Mouse (Mus musculus): ENCODE measurements around the gene Sash1.

Sash1 gene

DNA sequence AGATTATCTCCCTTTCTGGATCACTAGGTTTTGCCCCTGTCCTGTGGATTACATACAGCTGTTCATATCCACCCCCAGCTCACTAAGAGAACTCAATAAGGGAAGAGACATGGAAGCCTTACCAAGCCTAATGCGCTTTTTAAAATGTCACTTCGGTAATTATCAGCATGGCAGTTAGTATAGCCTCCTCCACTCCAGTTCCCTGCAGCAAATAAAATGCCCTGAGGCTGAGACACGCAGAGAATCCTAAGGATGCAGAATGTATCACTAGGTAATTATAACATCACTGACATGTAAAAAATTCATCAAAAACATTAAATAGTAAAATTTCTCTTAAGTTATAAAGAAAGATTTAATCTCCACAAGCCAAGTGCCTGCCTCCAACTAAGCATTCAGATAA is 45.9 kb downstream of the Sash1 start:
- no peak for TF ChIP-seq GATA4 (IDR thresholded peaks at IDR 0.05; ENCODE audit: insufficient replicate concordance, low read length)

DNA sequence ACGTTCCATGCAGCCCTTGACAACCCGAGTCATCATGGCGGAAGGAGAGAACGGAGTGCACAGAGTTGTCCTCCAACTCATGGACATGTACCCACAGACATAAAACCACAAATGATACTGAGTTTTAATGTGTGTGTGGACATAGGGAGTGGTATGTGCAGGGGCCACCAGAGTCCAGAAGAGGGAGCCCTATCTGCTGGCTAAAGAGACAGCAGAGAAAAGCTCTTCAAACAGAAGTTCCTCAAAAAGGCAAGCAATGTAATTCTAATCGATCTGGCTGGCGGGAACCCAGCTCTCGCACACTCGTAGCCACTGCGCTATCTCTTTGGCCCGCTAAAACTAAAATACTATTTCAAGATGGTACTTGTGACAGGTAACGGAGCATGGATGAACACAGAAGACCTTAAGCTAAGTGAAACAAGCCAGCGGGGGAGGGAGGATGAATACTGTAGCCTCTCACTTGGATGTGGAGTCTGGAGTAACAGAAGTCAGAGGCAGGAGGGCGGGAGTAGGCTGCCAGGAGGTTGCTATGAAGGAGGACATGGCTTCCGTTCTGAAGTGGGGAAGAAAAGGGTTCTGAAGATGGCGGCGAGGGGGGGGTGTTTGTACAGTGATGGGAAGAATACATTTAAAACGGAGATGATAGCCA is 51.9 kb downstream of the Sash1 start:
- no peak for TF ChIP-seq GATA4 (IDR thresholded peaks at IDR 0.05; ENCODE audit: insufficient replicate concordance, low read length)

DNA sequence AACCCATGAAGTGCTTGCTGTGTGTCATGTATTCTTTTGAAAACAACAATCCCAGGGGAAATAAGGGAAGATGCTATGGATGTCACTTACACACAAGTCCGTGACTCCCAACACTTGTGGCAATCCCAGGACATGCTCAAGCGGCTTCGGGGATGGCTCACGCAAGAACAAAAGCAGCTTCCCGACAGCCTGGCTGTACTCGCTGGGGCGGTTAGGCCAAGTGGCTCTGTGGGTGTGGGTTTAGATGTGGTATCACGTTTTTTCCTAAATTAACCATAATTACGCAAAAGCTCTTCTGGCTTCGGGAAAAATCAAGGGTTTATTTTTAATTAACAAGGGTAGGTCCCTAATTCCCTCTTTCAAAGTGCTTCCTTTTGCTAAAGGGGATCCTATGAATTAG is 59.6 kb downstream of the Sash1 start:
- no peak for TF ChIP-seq GATA4 (IDR thresholded peaks at IDR 0.05; ENCODE audit: insufficient replicate concordance, low read length)

DNA sequence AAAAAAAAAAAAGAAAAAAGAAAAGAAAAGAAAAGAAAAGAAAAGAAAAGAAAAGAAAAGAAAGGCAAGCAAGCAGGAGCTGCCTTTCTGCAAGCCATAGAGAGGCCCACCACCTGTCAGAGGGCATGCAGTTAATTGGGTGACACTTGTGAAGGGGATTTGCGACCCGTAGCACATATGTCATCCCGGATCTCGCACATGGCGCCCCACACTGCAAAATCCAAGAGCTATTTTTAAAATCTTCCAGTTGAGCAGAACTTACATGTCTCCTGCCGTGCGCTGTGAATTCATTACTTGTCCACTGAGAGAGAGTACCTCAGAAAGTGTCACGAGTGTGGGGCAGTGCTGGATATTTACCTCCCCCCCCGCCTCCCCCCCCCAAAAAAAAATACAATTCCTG is 60.0 kb downstream of the Sash1 start:
- TF ChIP-seq GATA4 (IDR thresholded peaks at IDR 0.05; ENCODE audit: insufficient replicate concordance, low read length): no peak

DNA sequence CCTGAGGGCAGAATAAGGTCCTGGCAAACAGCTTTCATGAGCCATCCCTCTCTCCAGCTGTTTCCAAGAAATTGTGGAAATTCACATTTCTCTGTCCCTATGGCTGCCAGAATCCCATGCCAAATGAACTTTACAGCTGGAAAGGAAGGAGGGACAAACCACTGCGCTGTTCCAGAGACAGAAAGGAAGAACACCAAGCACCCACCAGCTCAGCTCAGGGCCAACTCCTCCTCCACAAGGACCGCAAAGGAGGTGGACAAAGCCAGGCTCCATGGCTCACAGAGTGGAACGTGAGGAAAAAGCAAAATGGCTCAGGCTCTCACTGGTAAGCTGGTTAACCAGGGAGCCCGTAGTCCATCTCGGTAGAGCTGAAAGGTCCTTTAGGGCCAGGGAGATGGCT is 67.8 kb downstream of the Sash1 start:
- TF ChIP-seq GATA4 (IDR thresholded peaks at IDR 0.05; ENCODE audit: insufficient replicate concordance, low read length): no peak

DNA sequence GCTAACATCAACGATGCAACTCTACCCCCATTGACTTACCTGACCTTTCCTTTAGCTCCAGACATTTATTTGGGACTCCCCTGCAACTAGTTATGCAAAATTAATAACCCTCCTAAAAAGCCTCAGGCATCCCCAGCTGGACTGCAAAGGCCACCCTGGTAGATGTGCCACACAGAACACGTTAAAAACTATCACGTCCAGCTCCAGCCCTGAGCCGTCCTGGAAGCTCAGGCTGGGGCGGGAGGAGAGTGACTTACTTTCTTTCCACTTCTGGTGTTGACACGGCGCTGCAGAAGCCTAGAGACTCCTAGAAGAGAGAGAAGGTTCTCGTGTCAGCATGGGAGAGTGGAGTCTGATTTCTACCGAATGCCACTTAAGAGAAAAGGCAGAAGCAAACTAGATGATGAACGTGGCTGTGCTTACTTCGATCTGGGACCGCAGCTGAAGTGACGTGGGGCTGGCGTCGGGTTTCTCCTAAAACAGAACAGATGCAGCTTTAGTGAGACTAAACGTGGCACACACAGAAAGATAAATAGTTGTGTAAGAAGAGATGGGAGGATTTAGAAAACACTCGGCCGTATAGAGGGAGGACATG is 71.8 kb downstream of the Sash1 start:
- no peak for TF ChIP-seq GATA4 (IDR thresholded peaks at IDR 0.05; ENCODE audit: insufficient replicate concordance, low read length)

DNA sequence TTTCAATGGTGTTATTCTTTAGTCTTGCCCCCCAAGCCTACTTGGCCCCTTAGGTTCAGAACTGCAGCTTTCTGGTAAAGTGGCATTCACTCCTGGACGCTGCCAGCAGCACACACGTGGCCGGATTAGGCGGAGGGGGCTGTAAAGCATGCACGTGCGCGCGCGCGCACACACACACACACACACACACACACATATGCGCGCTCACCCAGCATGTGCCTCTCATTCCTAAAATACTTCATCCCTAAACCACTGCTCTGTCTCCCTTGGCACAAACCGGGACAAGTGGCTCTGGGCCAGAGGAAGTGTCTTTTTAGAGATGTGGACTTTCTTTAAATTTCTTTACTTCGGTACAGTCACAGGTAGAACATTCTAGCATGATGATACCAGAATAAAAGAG is 72.6 kb downstream of the Sash1 start:
- TF ChIP-seq GATA4 (IDR thresholded peaks at IDR 0.05; ENCODE audit: insufficient replicate concordance, low read length): no peak

DNA sequence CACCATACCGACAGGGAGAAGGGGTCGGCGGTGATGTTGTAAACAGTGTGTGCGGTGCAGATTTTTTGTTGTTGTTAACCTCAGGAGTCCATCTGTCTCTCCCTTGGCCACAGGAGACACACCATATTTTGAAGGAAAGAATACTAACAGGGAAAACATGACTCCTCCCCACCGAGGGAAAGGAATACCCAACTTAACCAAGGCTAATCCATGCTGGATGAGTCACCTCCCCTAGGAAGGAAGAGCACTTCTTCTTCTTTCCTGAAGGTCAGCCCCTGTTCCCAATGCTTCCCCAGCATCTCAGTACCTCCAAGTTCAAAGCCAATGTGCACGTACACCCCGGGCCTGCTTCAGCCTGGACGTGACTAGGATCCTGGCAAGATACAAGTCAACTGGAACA is 73.1 kb downstream of the Sash1 start:
- no peak for TF ChIP-seq GATA4 (IDR thresholded peaks at IDR 0.05; ENCODE audit: insufficient replicate concordance, low read length)

DNA sequence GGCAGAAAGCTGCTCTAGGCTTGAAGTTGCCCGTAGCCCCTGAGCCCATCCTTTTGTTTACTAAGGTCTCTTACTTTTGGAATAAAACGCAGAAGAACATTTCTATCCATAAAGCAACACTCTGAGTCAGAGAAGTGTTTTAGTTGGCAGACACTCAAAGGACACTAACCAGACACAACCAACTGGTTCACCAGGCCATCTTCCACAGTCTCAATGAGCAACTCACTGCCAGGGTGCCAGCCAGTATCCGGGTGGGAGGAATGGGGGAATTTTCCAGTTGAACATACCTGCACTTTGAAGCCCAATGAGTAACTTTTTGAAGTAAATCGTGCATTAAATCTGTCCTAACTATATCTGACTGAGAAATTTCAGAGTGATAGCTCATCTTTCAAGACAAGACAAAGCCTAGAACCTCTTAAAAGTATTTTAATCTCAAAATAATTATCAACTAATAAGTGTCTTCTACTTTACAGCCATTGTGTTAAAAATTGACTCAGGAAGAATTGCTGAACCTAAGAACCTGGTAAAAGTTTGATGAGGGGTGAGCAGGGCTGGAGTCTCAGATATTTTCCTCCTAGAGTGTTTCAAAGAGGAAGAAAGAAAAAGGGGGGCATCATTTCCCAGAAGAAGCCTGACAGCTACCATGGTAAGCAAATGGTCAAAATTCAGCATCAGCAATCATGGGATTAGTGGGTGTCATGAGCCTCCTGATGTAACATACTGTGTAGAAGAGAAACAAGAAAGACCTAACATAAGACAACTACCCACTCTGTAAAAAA is 74.4 kb downstream of the Sash1 start:
- TF ChIP-seq GATA4 (IDR thresholded peaks at IDR 0.05; ENCODE audit: insufficient replicate concordance, low read length): no peak

DNA sequence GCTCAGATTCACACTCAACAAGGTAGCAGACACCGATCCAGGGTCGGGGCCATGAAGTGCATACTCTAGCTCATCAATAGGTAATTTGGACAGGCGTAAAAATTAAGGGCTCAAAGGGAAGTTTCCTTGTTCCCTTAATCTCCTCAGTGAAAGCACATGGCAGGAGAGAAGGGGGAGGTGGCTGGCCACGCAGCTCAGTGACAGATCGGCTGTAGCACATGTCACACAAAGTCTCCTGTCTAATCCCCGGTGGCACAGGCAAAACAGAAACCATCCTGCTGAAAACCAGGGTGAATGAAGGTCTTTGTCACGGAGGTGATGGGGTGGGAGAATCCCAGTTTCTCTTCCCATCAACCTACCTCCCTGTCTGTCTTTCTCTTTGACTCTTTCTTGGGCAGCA is 75.4 kb downstream of the Sash1 start:
- no peak for TF ChIP-seq GATA4 (IDR thresholded peaks at IDR 0.05; ENCODE audit: insufficient replicate concordance, low read length)

DNA sequence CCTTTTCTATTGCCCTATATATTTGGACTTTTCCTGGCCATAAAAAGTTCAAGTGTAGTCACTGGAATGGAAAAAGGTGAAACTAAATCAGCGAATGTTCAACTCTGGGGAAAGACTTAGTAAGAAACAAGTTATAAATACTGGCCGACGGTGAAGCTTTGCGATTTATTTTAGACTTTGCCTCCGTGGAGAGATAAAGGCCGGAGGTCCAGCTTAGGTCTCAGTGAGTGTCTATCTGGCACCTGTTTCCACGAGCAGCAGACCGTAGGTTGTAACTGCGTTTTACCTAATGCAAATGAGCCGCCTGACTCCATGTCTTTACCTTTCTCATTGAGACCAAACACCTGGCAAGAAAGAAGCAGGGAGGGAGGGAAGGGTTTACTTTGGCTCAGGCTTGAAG is 77.5 kb downstream of the Sash1 start:
- no peak for TF ChIP-seq GATA4 (IDR thresholded peaks at IDR 0.05; ENCODE audit: insufficient replicate concordance, low read length)

DNA sequence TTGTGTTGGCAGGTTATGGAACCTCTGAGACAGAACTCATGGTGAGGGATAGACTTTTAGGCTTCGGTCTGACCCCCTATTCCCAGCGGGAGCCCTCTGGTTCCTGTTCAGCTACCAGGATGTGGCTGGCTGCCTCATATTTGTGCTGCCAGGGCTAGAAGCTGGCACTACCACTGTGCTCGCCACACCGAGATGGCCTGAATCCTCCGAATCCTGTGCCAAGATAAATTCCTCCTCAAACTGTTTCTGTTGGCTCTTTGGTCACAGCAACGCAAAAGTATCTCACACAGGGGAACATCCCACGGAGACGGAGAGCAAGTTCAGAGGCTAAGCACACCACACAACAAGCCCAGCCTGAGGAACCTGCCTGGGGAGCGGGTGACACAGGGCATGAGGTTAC is 78.3 kb downstream of the Sash1 start:
- no peak for TF ChIP-seq GATA4 (IDR thresholded peaks at IDR 0.05; ENCODE audit: insufficient replicate concordance, low read length)

DNA sequence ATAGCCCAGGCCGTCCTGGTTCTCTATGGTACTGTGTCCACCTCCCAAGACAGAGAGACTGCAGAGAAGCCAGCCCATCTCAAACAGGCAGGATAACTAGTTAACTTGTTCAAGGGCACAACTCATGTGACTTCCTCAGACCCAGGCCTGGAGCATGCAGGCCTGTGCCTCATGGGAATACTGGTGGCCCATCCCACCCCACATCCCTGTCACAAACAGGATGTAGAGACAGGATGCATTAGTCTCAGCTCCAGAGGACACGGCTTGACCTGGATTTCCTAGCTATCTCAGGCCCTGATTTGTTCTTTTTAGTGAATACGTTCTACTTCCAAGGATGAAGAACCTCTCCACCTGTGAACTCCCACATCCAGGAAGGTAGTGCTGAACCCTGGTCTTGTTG is 80.5 kb downstream of the Sash1 start:
- peak; percentile 86; the same call in 1 of the 2 replicates for TF ChIP-seq GATA4 (IDR thresholded peaks at IDR 0.05; ENCODE audit: insufficient replicate concordance, low read length)

DNA sequence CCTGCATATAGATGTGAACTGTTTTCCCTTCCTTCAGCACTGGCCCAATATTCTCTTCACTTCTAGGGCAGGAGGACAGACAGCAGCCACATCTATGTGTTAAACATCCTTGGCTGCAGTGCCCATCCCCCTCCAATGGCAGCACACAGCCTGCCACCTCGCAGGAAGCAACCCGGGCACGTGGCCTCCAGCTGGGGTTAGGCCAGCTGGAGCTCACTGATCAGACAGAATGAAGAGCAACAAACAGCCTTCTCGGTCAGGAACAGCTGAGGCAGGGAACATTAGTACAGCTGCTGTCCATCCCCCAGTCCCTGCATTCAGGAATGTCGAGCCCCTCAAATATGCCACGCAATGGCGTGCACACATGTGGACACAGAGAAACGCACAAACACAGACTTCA is 81.6 kb downstream of the Sash1 start:
- TF ChIP-seq GATA4 (IDR thresholded peaks at IDR 0.05; ENCODE audit: insufficient replicate concordance, low read length): no peak

DNA sequence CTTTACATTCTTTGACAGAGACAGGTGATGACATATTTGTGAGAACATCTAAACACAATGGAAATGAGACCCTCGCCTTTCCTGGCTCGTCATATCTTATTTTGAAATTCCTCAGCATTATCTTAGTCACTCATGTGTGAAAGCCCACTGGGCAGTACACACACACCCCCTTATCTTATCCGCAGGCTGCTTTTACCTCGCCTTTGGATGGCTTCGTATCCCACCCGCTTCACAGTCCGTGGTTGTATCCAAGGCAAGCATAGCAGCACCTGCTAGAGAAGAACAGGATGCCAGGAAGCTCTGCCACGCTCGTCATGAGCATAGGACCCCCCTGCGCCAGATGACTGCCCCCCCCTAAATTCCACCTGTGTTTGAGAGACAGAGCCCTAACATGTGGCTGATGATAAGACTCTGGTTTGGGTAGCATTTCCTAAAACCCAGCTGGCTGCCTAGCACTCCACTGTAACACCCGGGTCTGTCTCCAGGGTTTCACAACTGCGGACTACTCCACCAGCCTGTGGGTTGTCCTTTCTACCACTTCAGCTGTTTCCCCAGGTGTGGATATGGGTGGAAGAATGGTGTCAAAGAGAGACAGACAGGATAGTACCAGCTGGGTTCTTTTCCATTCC is 84.0 kb downstream of the Sash1 start:
- TF ChIP-seq GATA4 (IDR thresholded peaks at IDR 0.05; ENCODE audit: insufficient replicate concordance, low read length): no peak

DNA sequence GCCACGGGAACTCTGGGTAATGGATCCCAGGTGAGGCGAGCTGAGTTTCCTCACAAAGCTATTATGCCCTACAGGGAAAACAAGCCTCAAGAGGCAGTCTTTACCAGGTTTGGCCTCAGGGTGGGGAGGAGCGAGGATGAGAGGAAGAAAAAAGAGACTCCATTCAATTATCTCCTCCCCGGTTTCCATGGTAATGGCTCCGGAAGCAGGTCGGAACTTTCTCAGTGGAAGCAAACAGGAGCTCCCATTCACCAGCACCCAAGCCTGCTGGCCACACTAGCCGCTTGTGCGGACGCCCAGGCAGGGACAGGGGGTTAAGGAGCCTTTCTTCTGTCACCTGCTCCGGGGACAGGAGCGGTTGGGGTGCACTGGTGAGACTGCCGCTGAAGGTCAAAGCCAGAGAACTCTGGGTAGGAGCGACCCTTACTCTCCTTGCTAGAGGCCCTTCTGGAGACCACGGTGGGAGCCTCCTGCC is 84.7 kb downstream of the Sash1 start:
- no peak for TF ChIP-seq GATA4 (IDR thresholded peaks at IDR 0.05; ENCODE audit: insufficient replicate concordance, low read length)
